Comparison of ENCODE assay signal across 9 mouse cellular contexts in genomic region chr1:51509083-51509482, GRCm38 (mm10). TPM values are rescaled to one million over a fixed set of nuclear protein-coding genes. Genes with fewer than 3 reads are reported as not detected.
DNase-seq lines count a peak whose midpoint lies in the region; ATAC-seq and TF ChIP-seq lines count a peak whose summit lies in the region.
"Had no signal": no experiment of that assay in that cellular context is flagged by ENCODE, and none has a peak within 500 bp of the region (broad histone marks: within the 10 kb centered on the region; RNA-seq: fewer than 3 reads in every experiment).

No protein-coding gene starts in this region.

- H3K9me3 ChIP-seq in embryonic facial prominence, embryonic 14.5 days (ENCODE audit: control insufficient read depth, low read length) = no peaks in the 10 kb centered on the region
- no peaks in the 10 kb centered on the region for H3K9me3 ChIP-seq in kidney, embryonic 16.5 days (ENCODE audit: low read length)

- no peaks in the 10 kb centered on the region for H3K4me1 ChIP-seq in embryonic facial prominence, embryonic 14.5 days (ENCODE audit: control insufficient read depth, insufficient read depth, low read length)
- H3K4me1 ChIP-seq in kidney, embryonic 16.5 days (ENCODE audit: insufficient read depth, low read length) = peaks cover 11% of the 10 kb centered on the region

- H3K27me3 ChIP-seq in embryonic facial prominence, embryonic 14.5 days (replicated peaks; ENCODE audit: control insufficient read depth, insufficient read depth, low read length) = no peaks in the 10 kb centered on the region
- no peaks in the 10 kb centered on the region for H3K27me3 ChIP-seq in kidney, embryonic 16.5 days (ENCODE audit: insufficient read depth, low read length)

- DNase-seq in A20 (ENCODE audit: low read depth, low spot score) = peak; percentile 35
- peak; percentile 85 for DNase-seq in embryonic facial prominence, embryonic 14.5 days (ENCODE audit: low spot score)
- DNase-seq in cerebellum, adult 9-10 months = no peak
- DNase-seq in layer of hippocampus, adult 2 months (ENCODE audit: low spot score in 2 of 2) = no peak
- no peak for DNase-seq in layer of hippocampus, adult 9-11 months

- ATAC-seq in CD4-positive, CD25-positive, alpha-beta regulatory T cell, adult 4 months = peak; percentile 95
- ATAC-seq in embryonic facial prominence, embryonic 14.5 days (ENCODE audit: low read depth) = peak; percentile 80
- ATAC-seq in kidney, embryonic 16.5 days (ENCODE audit: low FRiP score, low TSS enrichment) = peak; percentile 94
- peak; percentile 94 for ATAC-seq in megakaryocyte-erythroid progenitor cell, adult 5-6 weeks (replicated peaks; ENCODE audit: low FRiP score, low TSS enrichment, poor library complexity, severe bottlenecking)

- H3K4me2 ChIP-seq in embryonic facial prominence, embryonic 14.5 days (ENCODE audit: low read depth, low read length) = no peak overlapping the region
- H3K4me2 ChIP-seq in kidney, embryonic 16.5 days (replicated peaks; ENCODE audit: low read depth, low read length) = no peak overlapping the region

- no peak for TF ChIP-seq CTCF in layer of hippocampus, adult 2 months (conservative IDR thresholded peaks at IDR 0.05)

- H3K36me3 ChIP-seq in embryonic facial prominence, embryonic 14.5 days (ENCODE audit: control insufficient read depth, insufficient read depth, low read length) = no peaks in the 10 kb centered on the region
- no peaks in the 10 kb centered on the region for H3K36me3 ChIP-seq in kidney, embryonic 16.5 days (ENCODE audit: insufficient read depth, low read length)

- H3K27ac ChIP-seq in embryonic facial prominence, embryonic 14.5 days (replicated peaks; ENCODE audit: low read depth, low read length) = no peak overlapping the region
- H3K27ac ChIP-seq in kidney, embryonic 16.5 days (ENCODE audit: low read length) = peak overlapping the region; percentile 69; the same call in 1 of the 2 replicates
- H3K27ac ChIP-seq in layer of hippocampus, adult 2 months = no peak overlapping the region
- H3K27ac ChIP-seq: macrophage had no signal

- 4% methylated on average over 7 of the region's 7 CpGs for WGBS in embryonic facial prominence, embryonic 14.5 days
- 20% methylated on average over 7 of the region's 7 CpGs for WGBS in kidney, embryonic 16.5 days

- H3K4me3 ChIP-seq in embryonic facial prominence, embryonic 14.5 days (ENCODE audit: low read depth, low read length) = no peak overlapping the region
- no peak overlapping the region for H3K4me3 ChIP-seq in kidney, embryonic 16.5 days (ENCODE audit: low read length)
- no peak overlapping the region for H3K4me3 ChIP-seq in layer of hippocampus, adult 2 months

- H3K9ac ChIP-seq in embryonic facial prominence, embryonic 14.5 days (ENCODE audit: low read depth, low read length) = no peak overlapping the region
- no peak overlapping the region for H3K9ac ChIP-seq in kidney, embryonic 16.5 days (replicated peaks; ENCODE audit: low read length)

RNA-seq across cellular contexts. Expression of gene Nabp1, which starts 30.9 kb away (rescaled TPM):
- polyA plus RNA-seq in CD4-positive, CD25-positive, alpha-beta regulatory T cell, adult 4 months (2017; shearing (Covaris generic)) = 10 to 100 TPM; 36.8 to 37.5 TPM
- 6.2 and 9.8 TPM in 2 replicates for polyA plus RNA-seq in embryonic facial prominence, embryonic 14.5 days (2014; fragmentation: Nextera tagmentation; extraction: Ambion mirVana)
- polyA plus RNA-seq in kidney, embryonic 16.5 days (2015; fragmentation: Nextera tagmentation; extraction: Ambion mirVana) = 26.0 and 29.3 TPM in 2 replicates
- total RNA-seq in megakaryocyte-erythroid progenitor cell, adult 5-6 weeks (2014; fragmentation: Nextera tagmentation) = 6.1 and 7.1 TPM in 2 replicates
- total RNA-seq in megakaryocyte-erythroid progenitor cell, adult 5-6 weeks (2017) = 32.2 and 36.0 TPM in 2 replicates
- 10 to 100 TPM; 18.9 to 20.1 TPM for total RNA-seq in layer of hippocampus, adult 2 months (2021)

Comparison
In these comparisons a context has a peak if more than half of its experiments do, and no peak if none do; other contexts are left out.
1. DNase-seq: peak in A20 (single experiment) and embryonic facial prominence, embryonic 14.5 days (single experiment); none in cerebellum, adult 9-10 months (single experiment), layer of hippocampus, adult 2 months (0 of 2) and layer of hippocampus, adult 9-11 months (single experiment).
2. Peak in every context shown above with its lines, with median percentiles within 50 percentile points of each other: ATAC-seq.